Mouse (Mus musculus) kidney, postnatal 10 days (tissue): ENCODE measurements around the gene Anks1.
A peak's percentile ranks its signal among the peaks of the same experiment; 100 is the strongest.

ENCODE experiments used
- DNase-seq: peaks from one replicate; pipeline ENCODE4 v3.0.0; 2021; ENCODE audit warnings: mixed read lengths

Anks1 gene

GRCm38 (mm10) chr17:28025541-28025961 is 116.4 kb downstream of the Anks1 start:
- peak; percentile 65 for DNase-seq

- DNase-seq, result peak; percentile 80
Measured at GRCm38 (mm10) chr17:28026111-28026872, 117.2 kb downstream of the Anks1 start.

GRCm38 (mm10) chr17:28027197-28027596 is 118.1 kb downstream of the Anks1 start:
- DNase-seq, result no peak

- DNase-seq, result peak; percentile 25
Measured at GRCm38 (mm10) chr17:28028236-28028635, 119.1 kb downstream of the Anks1 start.

GRCm38 (mm10) chr17:28029308-28029707 is 120.2 kb downstream of the Anks1 start:
- peak; percentile 49 for DNase-seq

GRCm38 (mm10) chr17:28030446-28030845 is 121.3 kb downstream of the Anks1 start:
- DNase-seq, result no peak

GRCm38 (mm10) chr17:28031281-28031941 is 122.3 kb downstream of the Anks1 start:
- no peak for DNase-seq

GRCm38 (mm10) chr17:28032219-28032618 is 123.1 kb downstream of the Anks1 start:
- DNase-seq, result peak; percentile 34

GRCm38 (mm10) chr17:28033046-28033580 is 124.0 kb downstream of the Anks1 start:
- DNase-seq, result no peak

- DNase-seq, result no peak
Measured at GRCm38 (mm10) chr17:28034986-28035385, 125.9 kb downstream of the Anks1 start.

GRCm38 (mm10) chr17:28036813-28037756 is 128.0 kb downstream of the Anks1 start:
- no peak for DNase-seq

- DNase-seq, result no peak
Measured at GRCm38 (mm10) chr17:28040620-28041019, 131.5 kb downstream of the Anks1 start.

- no peak for DNase-seq
Measured at GRCm38 (mm10) chr17:28041298-28041697, 132.2 kb downstream of the Anks1 start.

- DNase-seq, result peak; percentile 61
Measured at GRCm38 (mm10) chr17:28042299-28042771, 133.2 kb downstream of the Anks1 start.

GRCm38 (mm10) chr17:28047017-28047416 is 137.9 kb downstream of the Anks1 start:
- no peak for DNase-seq

GRCm38 (mm10) chr17:28047520-28047919 is 138.4 kb downstream of the Anks1 start:
- no peak for DNase-seq

- DNase-seq, result peak; percentile 73
Measured at GRCm38 (mm10) chr17:28048425-28048824, 139.3 kb downstream of the Anks1 start.

- DNase-seq, result no peak
Measured at GRCm38 (mm10) chr17:28050210-28050609, 141.1 kb downstream of the Anks1 start.

- DNase-seq, result no peak
Measured at GRCm38 (mm10) chr17:28052293-28052863, 143.3 kb downstream of the Anks1 start.

- DNase-seq, result no peak
Measured at GRCm38 (mm10) chr17:28058346-28058745, 149.2 kb downstream of the Anks1 start.

GRCm38 (mm10) chr17:28060681-28061080 is 151.6 kb downstream of the Anks1 start:
- DNase-seq, result no peak

GRCm38 (mm10) chr17:28061472-28061871 is 152.4 kb downstream of the Anks1 start:
- DNase-seq, result peak; percentile 62
